Mouse (Mus musculus) cortical plate, adult 2 months (tissue): ENCODE results near the gene Abhd16b. TPM values are rescaled to one million over a fixed set of nuclear protein-coding genes. Genes with fewer than 3 reads are reported as not detected.

ENCODE experiments used
- H3K27ac ChIP-seq: fragments of 200-500 bp; 2 replicates; pipeline ENCODE4 v1.5.1; 2012; ENCODE audit warnings: low read length, control low read depth, inconsistent platforms; ENCODE audit not compliant: insufficient read depth
- H3K4me1 ChIP-seq: fragments of 200-500 bp; 2 replicates; pipeline ENCODE4 v1.6.1; 2011; ENCODE audit warnings: low read length; ENCODE audit not compliant: control insufficient read depth, insufficient read depth
- H3K4me3 ChIP-seq: fragments of 200-500 bp; 2 replicates; pipeline ENCODE4 v1.5.1; 2011; ENCODE audit warnings: mild to moderate bottlenecking, low read length, control low read depth; ENCODE audit not compliant: insufficient read depth
- CTCF ChIP-seq: fragments of 200-500 bp; IDR thresholded peaks from 2 replicates; pipeline ENCODE4 v1.5.1; 2011; ENCODE audit warnings: mild to moderate bottlenecking, control low read depth, low read length; ENCODE audit not compliant: insufficient read depth; ENCODE audit errors: extremely low read depth
- POLR2A ChIP-seq: fragments of 200-500 bp; IDR thresholded peaks from 2 replicates; pipeline ENCODE4 v1.6.1; 2011; ENCODE audit warnings: mild to moderate bottlenecking, low read length, control low read depth; ENCODE audit not compliant: insufficient read depth; ENCODE audit errors: extremely low read depth
- polyA plus RNA-seq: library from polyadenylated mRNA; depleted of rRNA; stranded (reverse); fragments of >200 nt; gene quantifications from 2 replicates; pipeline ENCODE4 v1.2.3, GENCODE M21; 2012

The Abhd16b gene
- polyA plus RNA-seq, 1 experiment = not detected

- TF ChIP-seq POLR2A (no peak), CTCF (no peak)
- Histone ChIP-seq H3K27ac (no peak overlapping the region), H3K4me3 (no peak overlapping the region), H3K4me1 (no peaks in the 10 kb centered on the region)
Measured at GRCm38 (mm10) chr2:181509191-181509590, 16.2 kb downstream of the Abhd16b start.

DNA sequence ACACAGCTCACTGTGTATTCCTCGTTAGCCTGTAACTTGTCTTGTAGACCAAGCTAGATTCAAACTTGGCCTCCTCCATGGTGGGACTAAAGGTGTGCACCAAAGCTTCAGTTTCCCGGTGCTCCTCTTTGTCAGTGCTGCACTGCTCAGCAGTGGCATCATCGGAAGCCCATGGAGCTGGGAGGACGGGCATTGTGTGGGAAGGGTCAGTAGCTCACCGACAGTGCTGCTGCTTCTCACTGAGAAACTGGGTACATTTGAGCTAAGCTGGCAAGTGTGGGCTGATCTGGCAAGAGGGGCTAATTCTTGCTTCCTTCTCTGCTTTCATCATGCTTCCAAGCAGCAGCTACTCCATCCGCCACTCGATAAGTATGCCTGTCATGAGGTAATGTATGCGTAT lies 18.2 kb downstream of the Abhd16b start:
- H3K4me3 ChIP-seq = no peak overlapping the region
- H3K4me1 ChIP-seq = no peaks in the 10 kb centered on the region
- H3K27ac ChIP-seq = no peak overlapping the region
- TF ChIP-seq POLR2A (no peak), CTCF (no peak)

DNA sequence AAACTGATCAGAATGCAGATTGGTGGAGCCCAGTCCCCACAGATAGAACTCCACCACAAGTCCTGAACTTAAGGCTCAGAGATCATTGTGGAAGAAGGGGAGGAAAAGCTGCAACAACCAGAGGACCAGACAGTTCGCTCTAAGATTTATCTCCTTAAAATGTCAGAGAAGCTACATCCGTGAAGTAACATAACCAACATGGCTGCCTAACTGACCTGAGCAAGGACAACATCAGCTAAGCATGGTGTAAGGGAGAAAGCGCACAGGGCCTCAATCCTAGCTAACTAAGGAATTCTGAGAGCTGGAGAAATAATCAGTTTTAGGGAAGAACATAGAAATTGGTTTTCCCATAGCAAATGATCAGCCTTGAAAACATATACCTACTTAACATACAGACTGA lies 26.2 kb downstream of the Abhd16b start:
- no peak overlapping the region for H3K27ac ChIP-seq
- peak overlapping the region; percentile 51 for H3K4me3 ChIP-seq
- peaks cover 3% of the 10 kb centered on the region for H3K4me1 ChIP-seq
- TF ChIP-seq POLR2A (no peak), CTCF (no peak)

GRCm38 (mm10) chr2:181520118-181520935 lies 27.3 kb downstream of the Abhd16b start, which contains the start of gene Dnajc5:
Gene Dnajc5, plus strand, starts transcription at chr2:181520485.
- Histone ChIP-seq H3K4me1 (peaks cover 5% of the 10 kb centered on the region), H3K4me3 (peak within 1 kb of the TSS; percentile 51), H3K27ac (peak within 1 kb of the TSS; percentile 91)
- TF ChIP-seq POLR2A (peak; percentile 75), CTCF (no peak)

- Histone ChIP-seq H3K4me3 (peak overlapping the region; percentile 51), H3K27ac (peak overlapping the region; percentile 91), H3K4me1 (peaks cover 7% of the 10 kb centered on the region)
- TF ChIP-seq CTCF (no peak), POLR2A (no peak)
Measured at GRCm38 (mm10) chr2:181520936-181521227, 27.9 kb downstream of the Abhd16b start.

DNA sequence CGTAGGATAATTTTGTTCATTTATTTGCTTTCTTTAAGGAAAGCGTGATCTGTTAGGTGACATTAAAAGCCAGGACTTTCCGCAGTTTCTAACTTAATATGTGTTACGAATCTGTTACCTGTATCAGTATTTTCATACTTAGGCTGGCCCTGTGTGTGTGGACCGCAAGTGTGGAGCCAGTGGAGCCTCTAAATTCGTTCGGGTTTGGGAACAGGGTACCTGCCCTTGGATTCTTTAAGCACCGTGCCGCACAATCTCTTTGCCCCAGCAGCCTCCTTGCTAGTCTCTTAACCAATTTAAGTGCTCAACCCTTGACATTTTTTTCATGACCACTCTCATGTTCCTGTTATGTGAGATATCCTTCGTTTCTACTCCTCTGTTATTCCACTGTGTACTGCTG lies 28.5 kb downstream of the Abhd16b start:
- Histone ChIP-seq H3K4me1 (peaks cover 7% of the 10 kb centered on the region), H3K27ac (no peak overlapping the region), H3K4me3 (peak overlapping the region; percentile 51; the same call in 1 of the 2 replicates)
- no peak for TF ChIP-seq POLR2A
- no peak for TF ChIP-seq CTCF

- Histone ChIP-seq H3K27ac (no peak overlapping the region), H3K4me3 (no peak overlapping the region), H3K4me1 (peaks cover 7% of the 10 kb centered on the region)
- TF ChIP-seq POLR2A (no peak), CTCF (peak; percentile 31; the same call in 1 of the 2 replicates)
Measured at GRCm38 (mm10) chr2:181522811-181523210, 29.8 kb downstream of the Abhd16b start.

GRCm38 (mm10) chr2:181525526-181525925 lies 32.5 kb downstream of the Abhd16b start:
- TF ChIP-seq POLR2A (no peak), CTCF (no peak)
- Histone ChIP-seq H3K4me3 (no peak overlapping the region), H3K4me1 (peaks cover 7% of the 10 kb centered on the region), H3K27ac (no peak overlapping the region)

DNA sequence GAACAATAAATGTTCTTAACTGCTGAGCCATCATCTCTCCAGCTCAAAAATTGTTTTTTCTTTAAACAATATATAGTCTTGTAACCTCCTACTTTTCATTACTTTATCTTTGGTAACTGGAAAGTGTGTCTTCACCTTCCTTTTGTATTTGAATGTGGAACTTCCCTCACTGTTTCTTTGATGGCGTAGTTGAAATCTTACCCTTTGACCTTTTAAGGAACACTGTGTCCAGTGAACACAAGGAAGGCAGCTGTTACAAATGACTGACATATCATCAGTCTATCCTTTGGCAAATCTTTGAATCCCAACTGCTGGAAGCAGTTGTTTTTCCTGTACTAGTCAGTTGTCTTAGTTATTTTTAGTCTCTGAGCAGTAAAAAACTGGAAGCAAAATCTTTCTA lies 36.1 kb downstream of the Abhd16b start:
- Histone ChIP-seq H3K27ac (no peak overlapping the region), H3K4me3 (no peak overlapping the region), H3K4me1 (peaks cover 3% of the 10 kb centered on the region; the same call in 1 of the 2 replicates)
- TF ChIP-seq CTCF (no peak), POLR2A (no peak)

GRCm38 (mm10) chr2:181532589-181532988 lies 39.6 kb downstream of the Abhd16b start:
- TF ChIP-seq CTCF (no peak), POLR2A (no peak)
- Histone ChIP-seq H3K27ac (no peak overlapping the region), H3K4me1 (peaks cover 2% of the 10 kb centered on the region; the same call in 1 of the 2 replicates), H3K4me3 (no peak overlapping the region)
